Mouse (Mus musculus) ES-Bruce4 (cell line): ENCODE data around the gene Arl4d. TPM values are rescaled to one million over a fixed set of nuclear protein-coding genes. Genes with fewer than 3 reads are reported as not detected.

Experiments
- H3K27ac ChIP-seq: 2 replicates; pipeline ENCODE4 v1.5.1; 2012; ENCODE audit warnings: low read length, inconsistent platforms; ENCODE audit not compliant: insufficient read depth
- H3K27me3 ChIP-seq: 2 replicates; pipeline ENCODE4 v1.6.1; 2012; ENCODE audit warnings: mild to moderate bottlenecking, low read length, inconsistent platforms; ENCODE audit not compliant: control insufficient read depth, poor library complexity, insufficient read depth, severe bottlenecking
- H3K36me3 ChIP-seq: 2 replicates; pipeline ENCODE4 v1.6.1; 2012; ENCODE audit warnings: inconsistent platforms, mild to moderate bottlenecking, low read length, moderate library complexity; ENCODE audit not compliant: control insufficient read depth, poor library complexity, insufficient read depth, severe bottlenecking
- H3K4me1 ChIP-seq: one replicate; pipeline ENCODE4 v1.8.1; 2011; ENCODE audit warnings: low read length; ENCODE audit not compliant: control insufficient read depth, insufficient read depth
- H3K4me3 ChIP-seq: 2 replicates; pipeline ENCODE4 v1.5.1; 2011; ENCODE audit warnings: low read depth, mild to moderate bottlenecking, low read length
- H3K9ac ChIP-seq: 2 replicates; pipeline ENCODE4 v1.6.1; 2012; ENCODE audit warnings: low read depth, mild to moderate bottlenecking, inconsistent platforms; ENCODE audit not compliant: poor library complexity, severe bottlenecking
- H3K9me3 ChIP-seq: replicated peaks from 2 replicates; pipeline ENCODE4 v1.6.1; 2012; ENCODE audit warnings: mild to moderate bottlenecking, low read length, inconsistent platforms; ENCODE audit not compliant: control insufficient read depth, poor library complexity, insufficient read depth, severe bottlenecking
- CTCF ChIP-seq: IDR thresholded peaks from one replicate; pipeline ENCODE4 v1.8.1; 2011; ENCODE audit warnings: low read depth, low read length
- EP300 ChIP-seq: IDR thresholded peaks from 2 replicates; pipeline ENCODE4 v1.6.1; 2011; ENCODE audit warnings: low read depth, low read length; ENCODE audit not compliant: insufficient read depth
- POLR2A ChIP-seq: IDR thresholded peaks from one replicate; pipeline ENCODE4 v1.8.1; 2011; ENCODE audit warnings: low read length; ENCODE audit not compliant: insufficient read depth
- polyA plus RNA-seq: library from polyadenylated mRNA; stranded (reverse); fragments of >200 nt; gene quantifications from 2 replicates; pipeline ENCODE4 v1.2.4, GENCODE M21; 2011; ENCODE audit warnings: low read depth; ENCODE audit not compliant: missing spikeins, insufficient read depth, insufficient read length

Arl4d gene
- polyA plus RNA-seq, 1 experiment: 5.1 TPM

GRCm38 (mm10) chr11:101704081-101704480, 38.7 kb downstream of the Arl4d start:
- H3K36me3 ChIP-seq: no peaks in the 10 kb centered on the region
- no peak overlapping the region for H3K4me3 ChIP-seq
- H3K27ac ChIP-seq: no peak overlapping the region
- no peak overlapping the region for H3K9ac ChIP-seq
- H3K4me1 ChIP-seq: peaks cover 2% of the 10 kb centered on the region
- TF ChIP-seq EP300 (no peak), CTCF (no peak), POLR2A (no peak)
- no peaks in the 10 kb centered on the region for H3K9me3 ChIP-seq
- H3K27me3 ChIP-seq: no peaks in the 10 kb centered on the region

GRCm38 (mm10) chr11:101706764-101707448, 41.6 kb downstream of the Arl4d start:
- no peak for TF ChIP-seq EP300
- TF ChIP-seq CTCF: no peak
- no peak for TF ChIP-seq POLR2A
- no peaks in the 10 kb centered on the region for H3K36me3 ChIP-seq
- no peak overlapping the region for H3K27ac ChIP-seq
- no peaks in the 10 kb centered on the region for H3K9me3 ChIP-seq
- no peak overlapping the region for H3K4me3 ChIP-seq
- H3K9ac ChIP-seq: no peak overlapping the region
- peaks cover 2% of the 10 kb centered on the region for H3K4me1 ChIP-seq
- H3K27me3 ChIP-seq: no peaks in the 10 kb centered on the region

- peaks cover 2% of the 10 kb centered on the region for H3K4me1 ChIP-seq
- H3K4me3 ChIP-seq: no peak overlapping the region
- TF ChIP-seq EP300 (peak; percentile 82), POLR2A (no peak), CTCF (no peak)
- H3K27me3 ChIP-seq: no peaks in the 10 kb centered on the region
- no peak overlapping the region for H3K9ac ChIP-seq
- no peaks in the 10 kb centered on the region for H3K36me3 ChIP-seq
- H3K9me3 ChIP-seq: no peaks in the 10 kb centered on the region
- H3K27ac ChIP-seq: no peak overlapping the region
Measured at GRCm38 (mm10) chr11:101708482-101708881, 43.1 kb downstream of the Arl4d start.

- no peaks in the 10 kb centered on the region for H3K36me3 ChIP-seq
- H3K27me3 ChIP-seq: no peaks in the 10 kb centered on the region
- H3K4me1 ChIP-seq: peaks cover 2% of the 10 kb centered on the region
Measured at GRCm38 (mm10) chr11:101712811-101713210, 47.5 kb downstream of the Arl4d start.

GRCm38 (mm10) chr11:101714012-101714411, 48.7 kb downstream of the Arl4d start:
- no peaks in the 10 kb centered on the region for H3K9me3 ChIP-seq
- no peak overlapping the region for H3K4me3 ChIP-seq
- H3K27me3 ChIP-seq: no peaks in the 10 kb centered on the region; the same call in 1 of the 2 replicates
- no peak overlapping the region for H3K27ac ChIP-seq
- H3K4me1 ChIP-seq: peaks cover 2% of the 10 kb centered on the region
- TF ChIP-seq POLR2A (no peak), CTCF (no peak), EP300 (no peak)
- H3K36me3 ChIP-seq: no peaks in the 10 kb centered on the region
- H3K9ac ChIP-seq: no peak overlapping the region

More at GRCm38 (mm10) chr11:101712811-101713210, 47.5 kb downstream of the Arl4d start:
- no peak overlapping the region for H3K4me3 ChIP-seq
- H3K27ac ChIP-seq: no peak overlapping the region
- H3K9me3 ChIP-seq: no peaks in the 10 kb centered on the region
- H3K9ac ChIP-seq: no peak overlapping the region
- TF ChIP-seq POLR2A (no peak), EP300 (no peak), CTCF (no peak)

Other genes with a start within 250 kb of the Arl4d start
- 45.2 and 45.4 TPM in 2 replicates for gene Aarsd1, start 247.9 kb upstream of the Arl4d start, polyA plus RNA-seq
- 8.8 and 9.4 TPM in 2 replicates for gene Gm27029, start 240.7 kb upstream of the Arl4d start, polyA plus RNA-seq
- 5.4 and 5.8 TPM in 2 replicates for gene Rundc1, start 240.5 kb upstream of the Arl4d start, polyA plus RNA-seq
- gene Ptges3l, start 240.2 kb upstream of the Arl4d start, polyA plus RNA-seq: not detected in 2 replicates
- gene Rpl27, start 223.2 kb upstream of the Arl4d start, polyA plus RNA-seq: 1,188 and 1,249 TPM in 2 replicates
- 6.7 and 9.0 TPM in 2 replicates for gene Ifi35, start 217.1 kb upstream of the Arl4d start, polyA plus RNA-seq
- 11.2 and 11.4 TPM in 2 replicates for gene Rnd2, start 200.5 kb upstream of the Arl4d start, polyA plus RNA-seq
- 91.2 and 101 TPM in 2 replicates for gene Vat1, start 199.3 kb upstream of the Arl4d start, polyA plus RNA-seq
- 62.4 and 68.2 TPM in 2 replicates for gene Brca1, start 113.6 kb upstream of the Arl4d start, polyA plus RNA-seq
- 245 and 262 TPM in 2 replicates for gene Nbr1, start 113.4 kb upstream of the Arl4d start, polyA plus RNA-seq
- gene Tmem106a, start 83.3 kb upstream of the Arl4d start, polyA plus RNA-seq: 5.8 and 9.2 TPM in 2 replicates
- gene Gm11634, start 66.3 kb upstream of the Arl4d start, polyA plus RNA-seq: not detected in 2 replicates
- 57.4 and 64.0 TPM in 2 replicates for gene Rdm1, start 38.3 kb upstream of the Arl4d start, polyA plus RNA-seq
- gene Dhx8, start 67.4 kb downstream of the Arl4d start, polyA plus RNA-seq: 37.6 and 38.9 TPM in 2 replicates
- gene Etv4, start 119.8 kb downstream of the Arl4d start, polyA plus RNA-seq: 28.9 and 30.3 TPM in 2 replicates
- 0.70 TPM in 1 of 2 replicates, not detected in the other for gene Meox1, start 228.8 kb downstream of the Arl4d start, polyA plus RNA-seq